Mouse (Mus musculus) granulocyte monocyte progenitor cell, adult 5-6 weeks (primary cell): ENCODE data around the gene Slc22a8. TPM values are rescaled to one million over a fixed set of nuclear protein-coding genes. Genes with fewer than 3 reads are reported as not detected.

ENCODE experiments used
- ATAC-seq: replicated peaks from 2 replicates; pipeline ENCODE4 v1.8.0; 2016; ENCODE audit warnings: mild to moderate bottlenecking, moderate TSS enrichment, inconsistent platforms; ENCODE audit not compliant: poor library complexity, severe bottlenecking
- total RNA-seq, 2 experiments: library from RNA; stranded (forward) in 1 of 2; stranded (reverse) in 1 of 2; fragments of 200-712, 200-1000 nt in 1 of 2; fragments of >200 nt in 1 of 2; fragmentation: Nextera tagmentation in 1 of 2; gene quantifications; 2 replicates each; pipeline ENCODE4 v1.2.3; 2014 to 2017

Slc22a8 gene
- total RNA-seq (2014; fragmentation: Nextera tagmentation): not detected in 2 replicates
- not detected in 2 replicates for total RNA-seq (2017)

DNA sequence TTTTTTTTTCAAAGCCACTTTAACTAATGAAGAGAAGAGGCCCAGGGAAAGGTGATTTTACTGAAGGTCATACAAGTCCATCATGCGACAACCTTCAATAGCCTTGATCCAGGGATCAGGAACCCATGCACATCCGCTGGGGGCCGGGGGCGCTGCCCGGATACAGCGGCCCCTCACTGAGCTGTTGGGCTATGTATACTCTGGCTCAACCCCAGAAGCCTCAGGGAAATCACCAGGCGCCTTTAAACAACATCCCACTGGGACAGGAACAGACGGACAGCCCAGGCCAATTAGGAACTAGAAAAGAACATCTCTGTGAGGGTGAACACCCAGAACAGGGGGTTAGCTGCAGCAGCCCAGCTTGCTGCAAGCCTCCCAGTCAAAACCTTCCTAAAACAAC lies at the start of gene Slc22a8:
Gene Slc22a8, plus strand, starts transcription at position 301 of the 400 bp plus-strand sequence.
- ATAC-seq: no peak

GRCm38 (mm10) chr19:8558897-8559296 lies 32.2 kb upstream of the Slc22a8 start:
- ATAC-seq: peak; percentile 96

DNA sequence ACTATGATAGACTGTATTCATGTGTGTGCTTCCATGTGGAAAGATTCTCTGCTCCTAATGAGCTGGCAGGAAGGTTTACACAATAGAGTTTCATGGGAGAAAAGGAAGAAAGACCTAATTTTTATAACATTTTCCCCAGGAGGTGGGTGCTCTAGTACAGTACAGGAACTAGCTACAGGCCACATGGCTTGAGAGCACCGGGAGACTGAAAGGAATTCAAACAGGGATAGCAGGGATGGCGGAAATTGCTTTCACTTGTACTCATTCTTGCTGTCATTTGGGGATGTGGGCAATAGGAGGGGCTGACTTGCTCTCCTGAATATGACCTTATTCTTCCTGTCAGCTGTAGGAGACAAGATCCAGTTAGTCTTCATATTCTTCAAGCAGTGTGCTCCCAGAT lies 27.0 kb upstream of the Slc22a8 start:
- no peak for ATAC-seq

DNA sequence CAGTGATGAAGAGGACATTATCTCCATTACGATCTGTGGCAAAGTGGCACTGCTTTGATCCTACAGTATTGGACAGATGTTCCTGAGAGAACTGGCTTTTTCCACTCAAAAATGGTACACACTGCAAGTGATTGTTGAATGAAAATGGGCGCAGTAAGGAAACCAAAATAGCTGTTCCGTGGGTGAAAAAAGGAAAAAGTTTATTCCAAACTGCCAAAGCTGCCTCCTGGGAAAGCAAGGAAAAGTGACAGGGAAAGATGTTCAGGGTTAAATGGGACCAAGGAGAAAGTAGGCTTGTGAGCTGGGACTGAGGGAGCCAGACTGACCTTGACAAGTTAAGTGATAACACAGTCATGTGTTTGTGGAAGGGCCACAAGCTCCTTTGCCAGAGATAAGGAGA lies 26.6 kb upstream of the Slc22a8 start:
- ATAC-seq: no peak

DNA sequence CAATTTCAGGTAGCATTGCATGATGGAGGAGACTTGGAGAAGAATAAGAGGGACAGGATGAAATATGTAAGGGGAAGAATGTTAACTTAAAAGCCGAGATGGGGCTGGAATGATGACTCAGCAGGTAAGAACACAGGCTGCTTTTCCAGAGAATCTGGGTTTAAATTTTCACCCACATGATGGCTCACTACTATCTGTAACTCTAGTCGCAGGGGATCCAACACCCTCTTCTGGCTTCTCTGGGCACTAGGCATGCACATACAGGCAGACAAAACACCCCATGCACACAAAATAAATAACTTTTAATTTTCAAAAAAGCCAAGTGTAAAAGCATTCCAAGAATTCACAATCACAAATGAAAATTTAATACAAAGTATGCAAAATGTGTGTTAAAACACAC lies 25.8 kb upstream of the Slc22a8 start:
- ATAC-seq: no peak

DNA sequence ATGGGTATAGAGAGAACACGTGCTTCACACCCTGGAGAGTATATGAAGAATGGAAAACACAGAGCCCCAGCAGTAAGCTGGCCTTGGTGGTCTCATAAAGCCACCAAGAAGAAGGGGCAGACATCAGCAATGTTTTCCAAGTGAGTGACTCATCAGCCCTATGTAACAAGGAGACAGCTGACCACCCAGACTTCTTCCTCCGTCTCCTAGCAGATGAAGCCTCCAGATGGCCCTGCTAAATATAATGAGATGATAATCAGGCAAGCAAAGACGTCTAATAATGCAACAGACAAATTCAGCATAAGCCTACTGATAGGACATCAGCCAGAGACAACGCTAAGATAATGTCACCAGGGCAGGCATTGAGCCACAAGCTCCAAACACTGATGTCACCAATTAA lies 25.1 kb upstream of the Slc22a8 start:
- ATAC-seq: no peak

DNA sequence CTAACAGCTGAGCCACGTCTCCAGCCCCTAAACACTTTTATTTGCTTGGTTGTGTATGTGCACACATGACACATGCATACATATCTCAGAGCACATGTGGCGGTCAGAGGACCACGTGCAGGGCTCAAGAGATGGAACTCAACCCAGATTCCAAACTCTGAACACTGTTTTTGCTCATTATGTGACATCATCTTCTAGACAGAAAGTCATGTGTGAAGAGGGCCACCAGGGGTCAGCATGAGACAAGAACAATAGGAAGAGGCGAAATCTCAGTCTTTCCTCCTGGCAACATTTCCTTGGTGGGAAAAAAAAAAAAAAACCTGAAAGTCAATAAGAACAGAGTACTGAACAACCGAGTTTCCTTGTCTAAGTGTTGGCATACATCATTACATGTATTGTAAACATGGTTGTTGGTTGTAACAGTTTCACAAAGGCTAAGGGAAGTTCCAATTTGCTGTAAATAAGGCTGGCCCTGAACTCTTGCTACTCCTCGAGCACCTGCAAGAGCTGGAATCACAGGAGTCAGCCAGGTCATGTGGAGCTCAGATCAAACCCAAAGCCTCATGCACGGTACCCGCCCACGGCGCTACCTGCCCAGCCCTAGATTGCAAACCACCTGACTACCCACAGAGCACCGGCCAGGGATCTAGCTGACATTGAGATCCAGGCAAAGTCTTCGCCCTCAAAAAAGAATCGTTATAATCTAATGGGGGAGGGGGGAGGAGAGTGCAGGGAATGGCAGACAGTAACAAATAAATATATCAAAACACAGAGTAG lies 23.8 kb upstream of the Slc22a8 start:
- ATAC-seq: peak; percentile 52; the same call in 1 of the 2 replicates

DNA sequence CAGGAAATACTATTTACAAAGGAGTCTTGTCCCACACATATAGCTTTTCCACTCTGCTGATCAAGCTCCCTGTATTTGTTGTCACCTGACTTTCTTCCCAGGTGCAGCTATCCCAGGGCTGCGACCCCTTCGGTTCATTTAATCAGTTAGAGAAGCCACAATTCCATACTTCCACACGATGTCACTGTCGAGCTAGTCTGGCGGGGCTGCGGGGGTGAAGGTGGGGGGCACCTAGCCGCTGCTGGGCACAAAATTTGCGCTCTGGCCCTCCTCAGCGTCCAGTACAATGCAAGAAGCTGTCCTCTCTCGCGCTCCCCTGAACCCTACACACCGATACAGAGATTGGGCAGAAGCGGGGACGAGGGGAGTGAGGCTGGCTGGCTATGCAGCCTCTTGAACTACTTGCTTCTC lies 21.6 kb upstream of the Slc22a8 start:
- ATAC-seq: peak; percentile 67

GRCm38 (mm10) chr19:8570341-8571040 lies 20.6 kb upstream of the Slc22a8 start:
- ATAC-seq: no peak

DNA sequence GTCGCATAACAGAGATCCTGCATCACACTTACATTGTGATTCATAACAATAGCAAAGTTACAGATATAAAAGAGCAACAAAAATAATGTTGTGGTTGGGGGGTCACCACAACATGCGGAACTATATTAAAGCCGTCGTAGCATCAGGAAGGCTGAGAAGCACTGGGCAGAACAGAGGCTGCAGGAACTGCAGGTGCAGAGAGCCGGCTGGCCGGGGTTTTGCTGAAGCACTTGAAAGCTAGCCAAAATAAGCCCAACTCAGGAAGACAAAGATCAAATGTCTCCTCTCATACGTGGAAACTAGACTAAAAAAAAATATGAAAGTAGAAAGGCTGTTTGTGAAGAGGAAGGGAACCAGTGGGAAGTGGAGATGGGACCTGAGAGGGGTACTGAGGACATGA lies 19.3 kb upstream of the Slc22a8 start:
- peak; percentile 50; the same call in 1 of the 2 replicates for ATAC-seq

GRCm38 (mm10) chr19:8572485-8572884 lies 18.6 kb upstream of the Slc22a8 start:
- ATAC-seq: no peak

GRCm38 (mm10) chr19:8577432-8577831 lies 13.6 kb upstream of the Slc22a8 start:
- no peak for ATAC-seq

- peak; percentile 86 for ATAC-seq
These were observed 12.6 kb upstream of the Slc22a8 start for GRCm38 (mm10) chr19:8578293-8578969.

GRCm38 (mm10) chr19:8578970-8579342 lies 12.1 kb upstream of the Slc22a8 start:
- 0 out of 2 replicates have a peak, but pooled peaks have one; percentile 12 for ATAC-seq

DNA sequence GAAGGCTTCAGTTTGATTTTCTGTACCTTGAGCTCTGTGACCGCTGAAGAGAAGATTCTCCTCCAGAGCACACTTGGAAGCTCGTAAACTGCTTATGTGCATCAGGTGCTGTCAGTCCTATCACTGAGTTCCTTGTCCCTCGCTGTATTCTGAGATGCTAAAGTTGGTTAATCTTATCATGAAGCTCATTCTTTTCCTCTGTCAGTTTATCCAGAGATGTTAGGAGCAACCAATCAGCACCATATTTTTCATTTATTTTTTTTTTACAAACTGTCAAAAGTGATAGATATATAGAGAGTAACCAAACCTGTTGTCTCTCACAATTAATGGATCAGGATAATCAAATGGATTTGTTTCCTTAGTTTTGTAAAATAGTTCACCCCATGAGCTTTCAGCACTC lies 5.8 kb upstream of the Slc22a8 start:
- no peak for ATAC-seq

- ATAC-seq: no peak
These were observed 5.2 kb upstream of the Slc22a8 start for GRCm38 (mm10) chr19:8585899-8586298.

DNA sequence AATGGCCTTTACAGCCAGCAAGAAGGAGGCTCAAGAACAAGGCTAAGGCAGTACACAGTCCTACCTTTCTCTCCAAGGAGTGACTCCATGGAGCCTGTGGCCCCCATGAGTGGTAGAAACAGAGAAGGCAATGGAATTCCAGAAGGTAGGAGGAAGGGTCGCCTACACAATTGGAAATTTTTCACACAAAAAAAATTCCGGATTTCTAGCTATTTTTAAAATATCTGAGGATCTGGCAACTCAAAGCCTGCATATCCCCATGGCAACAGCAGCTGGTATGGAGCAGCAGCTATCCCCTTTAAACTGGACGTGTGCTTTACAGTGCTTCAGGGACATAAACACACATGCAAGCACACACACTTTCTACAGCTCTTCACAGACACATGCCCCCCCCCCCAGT lies 4.7 kb upstream of the Slc22a8 start:
- ATAC-seq: no peak

GRCm38 (mm10) chr19:8587315-8587714 lies 3.7 kb upstream of the Slc22a8 start:
- ATAC-seq: no peak

DNA sequence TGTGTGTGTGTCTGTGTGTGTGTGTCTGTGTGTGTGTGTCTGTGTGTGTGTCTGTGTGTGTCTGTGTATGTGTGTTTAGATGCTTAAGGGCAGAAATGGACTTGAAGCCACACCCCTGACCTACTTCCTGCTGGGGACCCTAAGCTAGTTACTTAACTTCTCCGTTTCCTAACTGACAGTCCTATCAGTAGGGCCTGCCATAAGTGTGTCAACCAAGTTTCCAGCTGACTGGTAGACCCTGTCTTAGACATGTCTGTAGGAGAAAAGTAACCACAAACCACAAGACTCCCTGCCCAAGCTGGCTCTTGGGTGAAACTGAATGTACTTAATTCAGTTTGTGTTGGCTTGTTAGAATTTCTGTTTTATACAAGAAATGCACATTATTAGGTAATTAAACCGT lies 1.1 kb downstream of the Slc22a8 start:
- peak; percentile 96 for ATAC-seq

DNA sequence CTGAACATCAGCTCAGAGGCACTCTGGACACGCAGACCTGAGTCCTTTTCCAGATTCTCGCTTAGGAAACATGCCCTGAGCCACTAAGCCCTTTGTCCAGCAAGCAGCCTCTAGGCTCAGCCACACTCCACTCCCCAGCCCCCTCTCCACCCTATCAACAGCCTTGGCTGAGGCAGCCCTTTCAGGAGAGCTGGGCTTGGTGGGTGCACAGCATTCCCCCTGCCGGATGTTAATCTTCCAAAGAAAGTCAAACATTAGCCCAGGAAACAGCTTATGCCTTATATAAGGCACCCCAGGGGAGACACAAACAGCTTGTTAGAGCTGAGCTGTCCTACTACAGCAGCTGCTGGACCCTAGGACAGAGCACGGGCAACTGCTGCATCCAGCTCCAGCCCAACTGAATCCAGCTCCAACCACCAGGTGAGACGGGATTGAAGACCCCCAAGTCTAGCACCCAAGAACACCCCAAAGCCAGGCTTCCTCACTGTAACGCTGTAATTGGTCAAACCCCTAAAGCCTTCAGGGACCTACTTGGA lies 1.9 kb downstream of the Slc22a8 start:
- ATAC-seq: no peak

GRCm38 (mm10) chr19:8593833-8594232 lies 2.8 kb downstream of the Slc22a8 start:
- no peak for ATAC-seq
